ENCODE assay signal across 17 mouse cellular contexts in the genomic region with DNA sequence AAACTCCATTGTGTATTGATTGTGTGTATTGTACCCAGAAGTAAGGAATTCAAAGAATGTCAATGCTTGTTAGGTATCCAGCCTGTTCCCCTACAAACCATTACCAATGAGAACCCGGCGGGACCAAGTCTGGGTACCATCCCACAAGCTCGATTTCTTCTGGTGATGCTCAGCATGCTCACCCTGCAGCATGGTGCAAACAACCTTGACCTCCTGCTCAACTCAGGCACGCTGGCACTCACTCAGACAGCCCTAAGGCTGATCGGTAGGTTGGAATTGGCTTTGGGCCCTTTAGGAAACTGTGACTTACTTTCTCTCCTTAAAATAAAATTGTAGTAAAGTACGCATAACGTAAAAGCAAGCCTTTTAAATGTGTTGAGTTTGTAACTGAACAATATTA.
DNase-seq lines count a peak whose midpoint lies in the region.
"Had no signal": no experiment of that assay in that cellular context is flagged by ENCODE, and none has a peak within 500 bp of the region (broad histone marks: within the 10 kb centered on the region; RNA-seq: fewer than 3 reads in every experiment).

No protein-coding gene starts in this region.

- DNase-seq in adrenal gland, adult 8-10 months = peak; percentile 6
- no peak for DNase-seq in adrenal gland, postnatal 25 days
- DNase-seq in ovary, adult 18-20 months (ENCODE audit: low spot score) = peak; percentile 8
- no peak for DNase-seq in ovary, postnatal 14 days (ENCODE audit: low spot score)
- DNase-seq in ZHBTc4 (ENCODE audit: low read depth, low spot score) = peak; percentile 2
- DNase-seq in adrenal gland, postnatal 36 days = peak; percentile 22 to 31
- no peak for DNase-seq in thymus, postnatal 25 days
- no peak for DNase-seq in frontal cortex, postnatal 36 days (ENCODE audit: low spot score in 2 of 2)
- DNase-seq: cerebellum, adult 11 months; cerebellum, adult 2 months; cerebellum, adult 9-11 months; cerebellum, postnatal 25 days; embryo, embryonic 11 days; gastrocnemius, postnatal 10 days; gastrocnemius, postnatal 36 days; heart, postnatal 36 days; kidney, adult 11 months had no signal

Comparison
In these comparisons a context has a peak if more than half of its experiments do, and no peak if none do; other contexts are left out.
1. DNase-seq: peak in adrenal gland, adult 8-10 months (single experiment), ovary, adult 18-20 months (single experiment), ZHBTc4 (single experiment) and adrenal gland, postnatal 36 days (2 of 2); none in adrenal gland, postnatal 25 days (single experiment), ovary, postnatal 14 days (single experiment), thymus, postnatal 25 days (single experiment) and frontal cortex, postnatal 36 days (0 of 2).